Mouse (Mus musculus) ES-E14 (cell line): ENCODE results near the gene Mrpl20.

Experiments
- CHD2 ChIP-seq: IDR thresholded peaks from 2 replicates; pipeline ENCODE4 v1.6.1; 2014; ENCODE audit warnings: mild to moderate bottlenecking, low read depth, low read length, inconsistent platforms
- MAFK ChIP-seq: IDR thresholded peaks from 2 replicates; pipeline ENCODE4 v1.6.1; 2014; ENCODE audit warnings: mild to moderate bottlenecking, low read depth, low read length, inconsistent platforms; ENCODE audit not compliant: insufficient read depth
- ZC3H11A ChIP-seq: IDR thresholded peaks from 2 replicates; pipeline ENCODE4 v1.6.1; 2012; ENCODE audit warnings: low read depth, mild to moderate bottlenecking, inconsistent platforms, low read length, borderline replicate concordance

DNA sequence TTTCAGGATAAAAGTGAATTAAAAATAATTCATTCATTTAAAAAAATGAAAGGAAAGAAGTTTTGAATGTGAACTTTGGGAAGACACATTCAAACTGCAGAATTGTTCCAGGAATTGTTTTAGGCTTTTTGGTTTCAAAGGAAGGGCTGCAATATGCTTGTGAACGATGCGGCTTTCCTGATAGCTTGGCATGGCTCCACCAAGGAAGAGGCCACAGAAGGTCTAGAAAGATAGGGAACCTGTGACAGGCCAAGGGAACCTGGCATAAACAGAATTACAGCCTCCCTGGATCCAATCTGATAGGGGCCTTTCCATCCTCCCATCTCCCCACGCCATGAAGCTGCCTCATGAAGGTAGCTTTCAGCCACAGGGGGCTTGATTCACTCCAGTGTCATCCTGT is 14.4 kb upstream of the Mrpl20 start:
- no peak for TF ChIP-seq MAFK
- TF ChIP-seq CHD2 = no peak
- TF ChIP-seq ZC3H11A = no peak
